Mouse (Mus musculus) E14TG2a.4 (cell line): Measurements from ENCODE around the gene Casp6.

Experiments used
- CTCF ChIP-seq: conservative IDR thresholded peaks from 2 replicates; pipeline ENCODE4 v1.5.1; 2014; ENCODE audit warnings: low read length
- NANOG ChIP-seq: IDR thresholded peaks from 2 replicates; pipeline ENCODE4 v1.6.1; 2014; ENCODE audit warnings: borderline replicate concordance, low read length, mixed read lengths
- POU5F1 ChIP-seq: IDR thresholded peaks from 2 replicates; pipeline ENCODE4 v1.6.1; 2014; ENCODE audit warnings: low read length, borderline replicate concordance

- TF ChIP-seq CTCF: no peak
- TF ChIP-seq NANOG: no peak
- no peak for TF ChIP-seq POU5F1
These were observed 39.6 kb downstream of the Casp6 start for GRCm38 (mm10) chr3:129940780-129941179.
